Mouse (Mus musculus): ENCODE measurements around the gene Frem2. TPM values are rescaled to one million over a fixed set of nuclear protein-coding genes. Genes with fewer than 3 reads are reported as not detected.

The Frem2 gene
- polyA plus RNA-seq, 1 experiment from 2014 or later: 1.1 TPM

GRCm38 (mm10) chr3:53559056-53559455, 98.1 kb downstream of the Frem2 start:
- no peaks in the 10 kb centered on the region for H3K36me3 ChIP-seq (ENCODE audit: control insufficient read depth, insufficient read depth, low read length)
- H3K4me3 ChIP-seq (replicated peaks; ENCODE audit: low read depth, low read length): no peak overlapping the region
- H3K27me3 ChIP-seq (ENCODE audit: control insufficient read depth, insufficient read depth, low read length): no peaks in the 10 kb centered on the region
- WGBS: 79% methylated on average over 6 of the region's 6 CpGs
- H3K9ac ChIP-seq (replicated peaks; ENCODE audit: low read length): no peak overlapping the region
- ATAC-seq (ENCODE audit: low FRiP score, low TSS enrichment): no peak
- H3K9me3 ChIP-seq (ENCODE audit: control insufficient read depth, low read length): no peaks in the 10 kb centered on the region
- no peak overlapping the region for H3K27ac ChIP-seq (replicated peaks; ENCODE audit: low read depth, low read length)
- DNase-seq: no peak
- no peak overlapping the region for H3K4me2 ChIP-seq (ENCODE audit: low read length)
- peaks cover 7% of the 10 kb centered on the region for H3K4me1 ChIP-seq (ENCODE audit: control insufficient read depth, insufficient read depth, low read length)

DNA sequence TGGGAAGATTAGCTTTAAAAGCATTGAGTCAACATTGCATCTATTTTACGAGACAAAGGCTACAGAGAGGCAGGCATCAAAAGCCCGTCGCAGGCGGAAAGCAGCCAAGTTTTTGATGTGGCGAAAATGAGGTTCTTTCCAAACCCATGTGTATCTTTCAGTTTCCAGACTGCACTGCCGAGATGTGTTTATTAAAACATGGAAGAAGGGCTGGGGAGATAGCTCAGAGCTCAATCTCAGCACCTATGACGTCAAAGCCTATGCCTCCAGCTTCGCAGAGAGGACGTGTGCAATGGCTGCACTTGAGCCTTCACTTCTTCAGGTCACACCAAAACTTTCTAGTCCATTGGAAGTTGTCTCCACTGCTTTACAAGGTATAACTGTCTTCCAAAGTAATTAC, 98.9 kb downstream of the Frem2 start:
- no peaks in the 10 kb centered on the region for H3K27me3 ChIP-seq (ENCODE audit: control insufficient read depth, insufficient read depth, low read length)
- H3K9ac ChIP-seq (replicated peaks; ENCODE audit: low read length): no peak overlapping the region
- 87% methylated on average over 9 of the region's 9 CpGs for WGBS
- DNase-seq (no peak), ATAC-seq (ENCODE audit: low FRiP score, low TSS enrichment) (no peak)
- no peak overlapping the region for H3K27ac ChIP-seq (replicated peaks; ENCODE audit: low read depth, low read length)
- H3K4me1 ChIP-seq (ENCODE audit: control insufficient read depth, insufficient read depth, low read length): 0 out of 2 replicates have a peak, but pooled peaks cover 6% of the 10 kb centered on the region
- no peaks in the 10 kb centered on the region for H3K36me3 ChIP-seq (ENCODE audit: control insufficient read depth, insufficient read depth, low read length)
- no peaks in the 10 kb centered on the region for H3K9me3 ChIP-seq (ENCODE audit: control insufficient read depth, low read length)
- H3K4me2 ChIP-seq (ENCODE audit: low read length): no peak overlapping the region
- no peak overlapping the region for H3K4me3 ChIP-seq (replicated peaks; ENCODE audit: low read depth, low read length)

GRCm38 (mm10) chr3:53557388-53558214, 99.6 kb downstream of the Frem2 start:
- H3K9ac ChIP-seq (replicated peaks; ENCODE audit: low read length): no peak overlapping the region
- H3K27me3 ChIP-seq (ENCODE audit: control insufficient read depth, insufficient read depth, low read length): no peaks in the 10 kb centered on the region
- no peaks in the 10 kb centered on the region for H3K9me3 ChIP-seq (ENCODE audit: control insufficient read depth, low read length)
- no peak overlapping the region for H3K4me3 ChIP-seq (replicated peaks; ENCODE audit: low read depth, low read length)
- no peak overlapping the region for H3K27ac ChIP-seq (replicated peaks; ENCODE audit: low read depth, low read length)
- no peak overlapping the region for H3K4me2 ChIP-seq (ENCODE audit: low read length)
- 85% methylated on average over 16 of the region's 16 CpGs for WGBS
- DNase-seq (peak; percentile 24), ATAC-seq (ENCODE audit: low FRiP score, low TSS enrichment) (no peak)
- H3K4me1 ChIP-seq (ENCODE audit: control insufficient read depth, insufficient read depth, low read length): 0 out of 2 replicates have a peak, but pooled peaks cover 6% of the 10 kb centered on the region
- no peaks in the 10 kb centered on the region for H3K36me3 ChIP-seq (ENCODE audit: control insufficient read depth, insufficient read depth, low read length)

GRCm38 (mm10) chr3:53555031-53555952, 101.9 kb downstream of the Frem2 start:
- no peak for DNase-seq
- H3K4me2 ChIP-seq (ENCODE audit: low read length): no peak overlapping the region
- no peak overlapping the region for H3K27ac ChIP-seq (replicated peaks; ENCODE audit: low read depth, low read length)
- no peaks in the 10 kb centered on the region for H3K27me3 ChIP-seq (ENCODE audit: control insufficient read depth, insufficient read depth, low read length)
- H3K4me1 ChIP-seq (ENCODE audit: control insufficient read depth, insufficient read depth, low read length): no peaks in the 10 kb centered on the region
- no peaks in the 10 kb centered on the region for H3K36me3 ChIP-seq (ENCODE audit: control insufficient read depth, insufficient read depth, low read length)
- H3K9me3 ChIP-seq (ENCODE audit: control insufficient read depth, low read length): no peaks in the 10 kb centered on the region
- H3K9ac ChIP-seq (replicated peaks; ENCODE audit: low read length): no peak overlapping the region
- no peak overlapping the region for H3K4me3 ChIP-seq (replicated peaks; ENCODE audit: low read depth, low read length)
- no peak for ATAC-seq (ENCODE audit: low FRiP score, low TSS enrichment)
- 71% methylated on average over 10 of the region's 10 CpGs for WGBS

DNA sequence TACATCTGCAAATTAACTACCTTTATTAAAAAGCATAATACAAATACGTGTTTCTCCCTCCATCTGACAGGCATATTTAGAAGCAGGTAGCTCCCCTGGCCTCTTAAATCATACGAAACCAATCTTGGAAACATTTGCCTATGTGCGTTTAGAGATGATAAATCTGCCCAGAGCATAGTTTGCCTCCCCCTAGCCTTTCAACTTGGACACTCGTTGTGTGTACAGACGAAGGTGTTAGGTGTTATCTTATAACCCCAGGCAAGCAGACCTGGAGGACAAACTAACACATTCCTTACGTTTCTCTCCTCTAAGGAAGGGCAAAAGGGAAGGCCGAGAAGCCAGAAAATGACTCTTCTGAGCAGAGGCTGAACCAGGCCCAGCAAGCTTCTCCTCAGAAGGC, 104.5 kb downstream of the Frem2 start:
- 84% methylated on average over 7 of the region's 7 CpGs for WGBS
- Histone ChIP-seq H3K4me2 (ENCODE audit: low read length) (no peak overlapping the region), H3K27me3 (ENCODE audit: control insufficient read depth, insufficient read depth, low read length) (no peaks in the 10 kb centered on the region), H3K9ac (replicated peaks; ENCODE audit: low read length) (no peak overlapping the region), H3K9me3 (ENCODE audit: control insufficient read depth, low read length) (no peaks in the 10 kb centered on the region), H3K36me3 (ENCODE audit: control insufficient read depth, insufficient read depth, low read length) (no peaks in the 10 kb centered on the region), H3K4me3 (replicated peaks; ENCODE audit: low read depth, low read length) (no peak overlapping the region), H3K27ac (replicated peaks; ENCODE audit: low read depth, low read length) (no peak overlapping the region), H3K4me1 (ENCODE audit: control insufficient read depth, insufficient read depth, low read length) (no peaks in the 10 kb centered on the region)
- no peak for DNase-seq
- no peak for ATAC-seq (ENCODE audit: low FRiP score, low TSS enrichment)

DNA sequence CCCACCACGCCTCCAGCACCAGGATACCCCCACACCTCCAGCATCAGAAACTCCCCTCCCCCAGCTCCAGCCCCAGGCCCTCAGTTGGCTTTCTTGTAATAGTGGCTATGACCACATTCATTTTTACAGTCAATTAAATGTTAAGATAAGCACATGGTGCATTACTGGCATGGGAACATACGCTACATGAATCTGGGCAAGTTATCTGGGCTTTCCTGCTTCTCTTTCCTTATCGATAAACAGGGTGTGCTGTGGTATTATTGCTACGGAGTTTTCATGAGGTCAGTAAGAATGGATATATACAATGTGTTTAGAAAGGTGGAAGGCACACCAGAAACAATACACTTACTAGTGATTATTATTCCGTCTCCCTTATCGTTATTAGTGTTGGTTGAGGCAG, 125.1 kb downstream of the Frem2 start:
- 92% methylated on average over 6 of the region's 6 CpGs for WGBS
- Histone ChIP-seq H3K9me3 (ENCODE audit: control insufficient read depth, low read length) (no peaks in the 10 kb centered on the region), H3K4me2 (ENCODE audit: low read length) (no peak overlapping the region), H3K9ac (replicated peaks; ENCODE audit: low read length) (no peak overlapping the region), H3K4me3 (replicated peaks; ENCODE audit: low read depth, low read length) (no peak overlapping the region), H3K27ac (replicated peaks; ENCODE audit: low read depth, low read length) (no peak overlapping the region), H3K4me1 (ENCODE audit: control insufficient read depth, insufficient read depth, low read length) (no peaks in the 10 kb centered on the region), H3K27me3 (ENCODE audit: control insufficient read depth, insufficient read depth, low read length) (no peaks in the 10 kb centered on the region), H3K36me3 (ENCODE audit: control insufficient read depth, insufficient read depth, low read length) (no peaks in the 10 kb centered on the region)
- DNase-seq (no peak), ATAC-seq (ENCODE audit: low FRiP score, low TSS enrichment) (no peak)

- H3K4me1 ChIP-seq (ENCODE audit: control insufficient read depth, insufficient read depth, low read length): no peaks in the 10 kb centered on the region
- WGBS: 92% methylated on average over 6 of the region's 6 CpGs
- ATAC-seq (ENCODE audit: low FRiP score, low TSS enrichment) (no peak), DNase-seq (no peak)
- H3K27ac ChIP-seq (replicated peaks; ENCODE audit: low read depth, low read length): no peak overlapping the region
- H3K36me3 ChIP-seq (ENCODE audit: control insufficient read depth, insufficient read depth, low read length): no peaks in the 10 kb centered on the region
- H3K9me3 ChIP-seq (ENCODE audit: control insufficient read depth, low read length): no peaks in the 10 kb centered on the region
- H3K9ac ChIP-seq (replicated peaks; ENCODE audit: low read length): no peak overlapping the region
- H3K4me2 ChIP-seq (ENCODE audit: low read length): no peak overlapping the region
- H3K4me3 ChIP-seq (replicated peaks; ENCODE audit: low read depth, low read length): no peak overlapping the region
- H3K27me3 ChIP-seq (ENCODE audit: control insufficient read depth, insufficient read depth, low read length): no peaks in the 10 kb centered on the region
Observed at GRCm38 (mm10) chr3:53530305-53530704, 126.8 kb downstream of the Frem2 start.

- Histone ChIP-seq H3K9ac (replicated peaks; ENCODE audit: low read length) (no peak overlapping the region; the same call in 1 of the 2 replicates), H3K4me1 (ENCODE audit: control insufficient read depth, insufficient read depth, low read length) (no peaks in the 10 kb centered on the region), H3K9me3 (ENCODE audit: control insufficient read depth, low read length) (no peaks in the 10 kb centered on the region), H3K27ac (replicated peaks; ENCODE audit: low read depth, low read length) (no peak overlapping the region), H3K4me3 (replicated peaks; ENCODE audit: low read depth, low read length) (peak overlapping the region; percentile 27), H3K4me2 (ENCODE audit: low read length) (peak overlapping the region; percentile 51), H3K36me3 (ENCODE audit: control insufficient read depth, insufficient read depth, low read length) (no peaks in the 10 kb centered on the region), H3K27me3 (ENCODE audit: control insufficient read depth, insufficient read depth, low read length) (no peaks in the 10 kb centered on the region)
- ATAC-seq (ENCODE audit: low FRiP score, low TSS enrichment) (peak; percentile 48; the same call in 1 of the 2 replicates), DNase-seq (peak; percentile 94)
- 27% methylated on average over 21 of the region's 21 CpGs for WGBS
Observed at GRCm38 (mm10) chr3:53525737-53526136, 131.4 kb downstream of the Frem2 start.
